ENCODE assay signal across 24 mouse cellular contexts in the genomic region with DNA sequence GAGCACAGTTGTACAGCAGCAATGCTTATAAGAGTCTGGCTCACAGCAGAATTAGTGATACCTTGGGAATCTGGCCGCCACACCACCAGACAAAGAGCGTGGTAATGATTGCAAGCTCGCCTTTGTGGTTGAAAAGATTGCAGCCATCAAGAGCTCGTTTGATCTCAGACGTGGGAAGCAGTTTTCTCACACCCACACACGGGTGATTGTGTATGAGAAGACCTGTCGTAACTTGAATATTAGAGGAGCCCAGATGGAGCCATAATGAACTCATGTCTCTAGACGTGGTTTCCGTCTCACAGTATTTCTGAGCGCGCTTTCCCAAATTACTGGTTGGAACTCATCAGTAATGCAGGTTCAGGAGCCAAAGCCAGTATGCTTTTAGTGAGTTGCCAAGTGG. TPM values are rescaled to one million over a fixed set of nuclear protein-coding genes. Genes with fewer than 3 reads are reported as not detected.
A peak's percentile ranks its signal among the peaks of the same experiment; 100 is the strongest.
DNase-seq lines count a peak whose midpoint lies in the region; ATAC-seq lines count a peak whose summit lies in the region.
"Had no signal": no experiment of that assay in that cellular context is flagged by ENCODE, and none has a peak within 500 bp of the region (broad histone marks: within the 10 kb centered on the region; RNA-seq: fewer than 3 reads in every experiment).

No protein-coding gene starts in this region.

- H3K27ac ChIP-seq in forebrain, embryonic 14.5 days (ENCODE audit: low read depth, low read length) = 0 out of 2 replicates have a peak overlapping the region, but pooled peaks have one; percentile 11
- no peak overlapping the region for H3K27ac ChIP-seq in forebrain, embryonic 12.5 days
- H3K27ac ChIP-seq in neural tube, embryonic 13.5 days (replicated peaks) = no peak overlapping the region; the same call in 1 of the 2 replicates
- no peak overlapping the region for H3K27ac ChIP-seq in neural tube, embryonic 15.5 days (replicated peaks)
- H3K27ac ChIP-seq in midbrain, embryonic 10.5 days (replicated peaks) = no peak overlapping the region
- H3K27ac ChIP-seq: embryonic facial prominence, embryonic 12.5 days; gastrocnemius, adult 2 months; heart, embryonic 10.5 days; hindbrain, embryonic 12.5 days had no signal

- no peaks in the 10 kb centered on the region for H3K9me3 ChIP-seq in forebrain, embryonic 14.5 days (replicated peaks; ENCODE audit: control insufficient read depth, low read length)
- H3K9me3 ChIP-seq in forebrain, embryonic 12.5 days = no peaks in the 10 kb centered on the region
- no peaks in the 10 kb centered on the region for H3K9me3 ChIP-seq in neural tube, embryonic 13.5 days
- no peaks in the 10 kb centered on the region for H3K9me3 ChIP-seq in neural tube, embryonic 15.5 days (replicated peaks)
- no peaks in the 10 kb centered on the region for H3K9me3 ChIP-seq in midbrain, embryonic 10.5 days (replicated peaks)
- H3K9me3 ChIP-seq: embryonic facial prominence, embryonic 12.5 days; heart, embryonic 10.5 days; hindbrain, embryonic 12.5 days had no signal

- 36% methylated on average over 11 of the region's 11 CpGs for WGBS in forebrain, embryonic 14.5 days
- 69% methylated on average over 11 of the region's 11 CpGs for WGBS in forebrain, embryonic 12.5 days
- WGBS in neural tube, embryonic 13.5 days = 65% methylated on average over 11 of the region's 11 CpGs
- 49% methylated on average over 11 of the region's 11 CpGs for WGBS in neural tube, embryonic 15.5 days
- WGBS in midbrain, embryonic 10.5 days = 92% methylated on average over 11 of the region's 11 CpGs

- H3K4me2 ChIP-seq in forebrain, embryonic 14.5 days (ENCODE audit: low read length) = no peak overlapping the region
- H3K4me2 ChIP-seq in forebrain, embryonic 12.5 days = no peak overlapping the region
- H3K4me2 ChIP-seq in neural tube, embryonic 13.5 days = no peak overlapping the region
- no peak overlapping the region; the same call in 1 of the 2 replicates for H3K4me2 ChIP-seq in neural tube, embryonic 15.5 days
- H3K4me2 ChIP-seq: embryonic facial prominence, embryonic 12.5 days; hindbrain, embryonic 12.5 days had no signal

- ATAC-seq in forebrain, embryonic 14.5 days = peak; percentile 52; the same call in 1 of the 2 replicates
- ATAC-seq in forebrain, embryonic 12.5 days (ENCODE audit: low FRiP score) = no peak
- ATAC-seq in neural tube, embryonic 13.5 days (ENCODE audit: low read depth) = 0 out of 2 replicates have a peak, but pooled peaks have one; percentile 33
- ATAC-seq in neural tube, embryonic 15.5 days (ENCODE audit: low FRiP score) = no peak
- ATAC-seq: hindbrain, embryonic 16.5 days; inflammation-experienced regulatory T-cells, adult 6 months; intestine, postnatal 0 days had no signal

- H3K27me3 ChIP-seq in forebrain, embryonic 14.5 days (replicated peaks; ENCODE audit: control insufficient read depth, insufficient read depth, low read length) = no peaks in the 10 kb centered on the region
- no peaks in the 10 kb centered on the region for H3K27me3 ChIP-seq in forebrain, embryonic 12.5 days
- H3K27me3 ChIP-seq in neural tube, embryonic 13.5 days = no peaks in the 10 kb centered on the region
- H3K27me3 ChIP-seq in neural tube, embryonic 15.5 days (replicated peaks) = no peaks in the 10 kb centered on the region
- no peaks in the 10 kb centered on the region for H3K27me3 ChIP-seq in midbrain, embryonic 10.5 days (ENCODE audit: low read depth, poor library complexity, severe bottlenecking)
- H3K27me3 ChIP-seq: CH12.LX; embryonic facial prominence, embryonic 12.5 days; hindbrain, embryonic 12.5 days had no signal

- no peaks in the 10 kb centered on the region for H3K4me1 ChIP-seq in forebrain, embryonic 14.5 days (ENCODE audit: control insufficient read depth, insufficient read depth, low read length)
- H3K4me1 ChIP-seq in forebrain, embryonic 12.5 days = peaks cover 5% of the 10 kb centered on the region; the same call in 1 of the 2 replicates
- H3K4me1 ChIP-seq in neural tube, embryonic 13.5 days (replicated peaks) = peaks cover 18% of the 10 kb centered on the region
- H3K4me1 ChIP-seq in neural tube, embryonic 15.5 days = 0 out of 2 replicates have a peak, but pooled peaks cover 2% of the 10 kb centered on the region
- H3K4me1 ChIP-seq in midbrain, embryonic 10.5 days = peaks cover 7% of the 10 kb centered on the region; the same call in 1 of the 2 replicates
- H3K4me1 ChIP-seq: embryonic facial prominence, embryonic 12.5 days; hindbrain, embryonic 12.5 days had no signal

- no peaks in the 10 kb centered on the region for H3K36me3 ChIP-seq in forebrain, embryonic 14.5 days (ENCODE audit: control insufficient read depth, insufficient read depth, low read length)
- H3K36me3 ChIP-seq in forebrain, embryonic 12.5 days (replicated peaks) = no peaks in the 10 kb centered on the region
- no peaks in the 10 kb centered on the region for H3K36me3 ChIP-seq in neural tube, embryonic 13.5 days
- no peaks in the 10 kb centered on the region for H3K36me3 ChIP-seq in neural tube, embryonic 15.5 days
- no peaks in the 10 kb centered on the region for H3K36me3 ChIP-seq in midbrain, embryonic 10.5 days
- H3K36me3 ChIP-seq: embryonic facial prominence, embryonic 12.5 days; heart, embryonic 10.5 days; hindbrain, embryonic 12.5 days had no signal

- H3K4me3 ChIP-seq in forebrain, embryonic 14.5 days (ENCODE audit: low read depth, low read length) = no peak overlapping the region
- no peak overlapping the region for H3K4me3 ChIP-seq in forebrain, embryonic 12.5 days (replicated peaks)
- no peak overlapping the region for H3K4me3 ChIP-seq in neural tube, embryonic 13.5 days
- no peak overlapping the region for H3K4me3 ChIP-seq in neural tube, embryonic 15.5 days (replicated peaks)
- H3K4me3 ChIP-seq in midbrain, embryonic 10.5 days = no peak overlapping the region
- H3K4me3 ChIP-seq: embryonic facial prominence, embryonic 12.5 days; gastrocnemius, adult 2 months; heart, embryonic 10.5 days; hindbrain, embryonic 12.5 days had no signal

- H3K9ac ChIP-seq in forebrain, embryonic 14.5 days (ENCODE audit: low read length) = no peak overlapping the region
- no peak overlapping the region for H3K9ac ChIP-seq in forebrain, embryonic 12.5 days
- H3K9ac ChIP-seq in neural tube, embryonic 13.5 days = no peak overlapping the region
- H3K9ac ChIP-seq in neural tube, embryonic 15.5 days (replicated peaks) = no peak overlapping the region
- H3K9ac ChIP-seq: embryonic facial prominence, embryonic 12.5 days; hindbrain, embryonic 12.5 days had no signal

- DNase-seq in forebrain, embryonic 14.5 days (ENCODE audit: low spot score) = peak; percentile 33
- DNase-seq in fat pad, adult 2 months (ENCODE audit: extremely low read depth, low read depth, low spot score) = peak; percentile 96
- no peak for DNase-seq in midbrain, embryonic 10.5 days (ENCODE audit: low spot score)
- DNase-seq: adrenal gland, adult 2 months; adrenal gland, postnatal 25 days; cerebellum, adult 8-10 months; cerebellum, postnatal 14 days; embryo, embryonic 11 days; gastrocnemius, adult 2 months; gastrocnemius, postnatal 25 days; heart, adult 11 months; heart, postnatal 10 days; heart, postnatal 4 days had no signal

RNA-seq across cellular contexts. Expression of gene Dcbld1, which starts 20.0 kb away (rescaled TPM):
- polyA plus RNA-seq in forebrain, embryonic 14.5 days (2014; fragmentation: Nextera tagmentation; extraction: Ambion mirVana) = 16.1 and 17.0 TPM in 2 replicates
- polyA plus RNA-seq in forebrain, embryonic 12.5 days (2016; fragmentation: Nextera tagmentation; extraction: Ambion mirVana) = 24.5 and 30.7 TPM in 2 replicates
- polyA plus RNA-seq in neural tube, embryonic 13.5 days (2015; fragmentation: Nextera tagmentation; extraction: Ambion mirVana) = 35.2 and 37.0 TPM in 2 replicates
- polyA plus RNA-seq in neural tube, embryonic 15.5 days (2015; fragmentation: Nextera tagmentation; extraction: Ambion mirVana) = 25.1 and 29.6 TPM in 2 replicates
- polyA plus RNA-seq in midbrain, embryonic 10.5 days (2016; fragmentation: Nextera tagmentation; extraction: Ambion mirVana) = 20.7 and 23.1 TPM in 2 replicates

RNA-seq across cellular contexts. Expression of gene Ros1, which starts 58.4 kb away (rescaled TPM):
- not detected in 2 replicates for polyA plus RNA-seq in forebrain, embryonic 14.5 days (2014; fragmentation: Nextera tagmentation; extraction: Ambion mirVana)
- not detected in 2 replicates for polyA plus RNA-seq in forebrain, embryonic 12.5 days (2016; fragmentation: Nextera tagmentation; extraction: Ambion mirVana)
- polyA plus RNA-seq in neural tube, embryonic 13.5 days (2015; fragmentation: Nextera tagmentation; extraction: Ambion mirVana) = not detected in 2 replicates
- polyA plus RNA-seq in neural tube, embryonic 15.5 days (2015; fragmentation: Nextera tagmentation; extraction: Ambion mirVana) = 0.08 TPM in 1 of 2 replicates, not detected in the other
- not detected in 2 replicates for polyA plus RNA-seq in midbrain, embryonic 10.5 days (2016; fragmentation: Nextera tagmentation; extraction: Ambion mirVana)
- polyA plus RNA-seq: adrenal gland, adult 2 months; embryonic facial prominence, embryonic 12.5 days; heart, embryonic 10.5 days; heart, embryonic 14.5 days; hindbrain, embryonic 12.5 days; hindbrain, embryonic 16.5 days; inflammation-experienced regulatory T-cells, adult 6 months had no signal

Comparison
In these comparisons a context has a peak if more than half of its experiments do, and no peak if none do; other contexts are left out.
1. ATAC-seq: peak in forebrain, embryonic 14.5 days (single experiment) and neural tube, embryonic 13.5 days (single experiment); none in forebrain, embryonic 12.5 days (single experiment) and neural tube, embryonic 15.5 days (single experiment).